Mouse (Mus musculus): ENCODE measurements at regions not wholly inside any gene's neighbourhood (a gene's known extent, or its start where the extent isn't known, plus 50 kb on each side); places are given as distances from the start of the nearest gene placed in this dataset.

DNA sequence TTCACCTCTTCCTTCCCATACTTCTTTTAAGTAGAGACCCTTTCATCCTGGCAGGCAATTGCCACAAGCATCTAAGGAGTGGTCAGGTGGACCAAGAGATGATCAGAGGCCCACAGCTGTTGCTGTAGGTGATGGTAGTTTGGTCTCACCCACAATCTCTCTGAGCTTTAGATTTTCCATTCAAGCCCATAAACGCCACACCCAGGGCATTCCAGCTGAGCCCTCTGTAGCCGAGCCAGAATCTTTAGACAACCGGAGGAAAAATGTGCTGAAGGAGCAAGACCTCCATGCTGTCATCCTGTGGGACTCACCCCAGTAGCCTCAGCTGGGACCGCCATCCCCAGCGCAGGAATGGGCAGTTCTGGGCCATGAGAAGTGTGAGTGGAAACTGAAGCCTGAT is 93.7 kb upstream of the Dlx2 start:
- TF ChIP-seq CTCF (conservative IDR thresholded peaks at IDR 0.05; ENCODE audit: low read length) (no peak), NANOG (IDR thresholded peaks at IDR 0.05; ENCODE audit: borderline replicate concordance, low read length) (no peak), POU5F1 (IDR thresholded peaks at IDR 0.05; ENCODE audit: borderline replicate concordance, low read length) (no peak)
